Comparison of ENCODE assay signal across 12 mouse cellular contexts in the genomic region with DNA sequence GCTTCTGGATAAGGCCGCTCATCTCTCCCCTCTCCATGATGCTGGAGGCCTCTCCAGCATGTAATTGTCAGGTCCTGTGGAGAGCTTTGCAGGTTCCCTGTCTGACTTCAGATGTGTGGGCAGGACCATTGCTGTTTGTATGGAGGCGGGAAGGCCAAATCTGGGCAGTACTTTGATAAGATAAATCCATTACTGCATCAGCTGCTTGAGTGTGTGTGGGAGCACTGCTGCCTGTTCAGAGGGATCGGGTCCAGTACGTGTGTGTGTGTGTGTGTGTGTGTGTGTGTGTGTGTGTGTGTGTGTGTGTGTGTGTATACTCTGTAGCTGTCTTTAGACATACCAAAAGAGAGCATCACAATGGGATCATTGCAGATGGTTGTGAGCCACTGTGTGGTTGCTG.
"Had no signal": no experiment of that assay in that cellular context is flagged by ENCODE, and none has a peak within 500 bp of the region (broad histone marks: within the 10 kb centered on the region; RNA-seq: fewer than 3 reads in every experiment).

No protein-coding gene starts in this region.

- H3K27me3 ChIP-seq: limb, embryonic 15.5 days; liver, embryonic 12.5 days; midbrain, embryonic 13.5 days; stomach, embryonic 15.5 days had no signal

- DNase-seq: kidney, adult 18-20 months; kidney, postnatal 14 days; lung, embryonic 14.5 days; lung, postnatal 10 days; lung, postnatal 4 days; right cerebral cortex, postnatal 14 days; thymus, adult 2 months; thymus, postnatal 25 days had no signal

- H3K9me3 ChIP-seq: limb, embryonic 15.5 days; liver, embryonic 12.5 days; midbrain, embryonic 13.5 days; stomach, embryonic 15.5 days had no signal

- H3K4me1 ChIP-seq: limb, embryonic 15.5 days; midbrain, embryonic 13.5 days; stomach, embryonic 15.5 days had no signal

- H3K4me3 ChIP-seq: limb, embryonic 15.5 days; liver, embryonic 12.5 days; midbrain, embryonic 13.5 days; stomach, embryonic 15.5 days had no signal

- H3K27ac ChIP-seq: limb, embryonic 15.5 days; liver, embryonic 12.5 days; midbrain, embryonic 13.5 days; stomach, embryonic 15.5 days had no signal
